Mouse (Mus musculus) cerebellum, postnatal 14 days (tissue): ENCODE measurements at regions not wholly inside any gene's neighbourhood (a gene's known extent, or its start where the extent isn't known, plus 50 kb on each side); places are given as distances from the start of the nearest gene placed in this dataset.

Experiments
- DNase-seq, 2 experiments: peaks; one replicate each; pipeline ENCODE4 v3.0.0; 2021; ENCODE audit warnings: mixed read lengths in 2 of 2

GRCm38 (mm10) chr13:118603474-118603873 is 66.1 kb upstream of the Fgf10 start:
- no peak for DNase-seq

GRCm38 (mm10) chr13:118596856-118597255 is 72.7 kb upstream of the Fgf10 start:
- peak; percentile 59 to 72 for DNase-seq

GRCm38 (mm10) chr13:118596218-118596795 is 73.3 kb upstream of the Fgf10 start:
- no peak for DNase-seq

GRCm38 (mm10) chr13:118592074-118592473 is 77.5 kb upstream of the Fgf10 start:
- no peak for DNase-seq

GRCm38 (mm10) chr13:118572555-118572954 is 97.0 kb upstream of the Fgf10 start:
- DNase-seq = peak; percentile 26 to 63

- DNase-seq = no peak
These were observed 104.3 kb upstream of the Fgf10 start for GRCm38 (mm10) chr13:118565219-118565833.

GRCm38 (mm10) chr13:118558966-118559365 is 110.6 kb upstream of the Fgf10 start:
- no peak for DNase-seq

GRCm38 (mm10) chr13:118552029-118552428 is 117.6 kb upstream of the Fgf10 start:
- no peak for DNase-seq

GRCm38 (mm10) chr13:118538742-118539141 is 130.8 kb upstream of the Fgf10 start:
- DNase-seq = no peak

- DNase-seq = peak; percentile 32 to 33
These were observed 126.9 kb upstream of the Mrps30 start for GRCm38 (mm10) chr13:118513961-118514360.

GRCm38 (mm10) chr13:118506136-118506535 is 119.1 kb upstream of the Mrps30 start:
- DNase-seq = no peak

- peak; percentile 35 to 51 for DNase-seq
These were observed 103.6 kb upstream of the Mrps30 start for GRCm38 (mm10) chr13:118490610-118491009.

GRCm38 (mm10) chr13:118483031-118483430 is 96.0 kb upstream of the Mrps30 start:
- DNase-seq = no peak

- no peak for DNase-seq
These were observed 93.2 kb upstream of the Mrps30 start for GRCm38 (mm10) chr13:118480237-118480636.

GRCm38 (mm10) chr13:118478487-118478886 is 91.4 kb upstream of the Mrps30 start:
- no peak for DNase-seq

- no peak for DNase-seq
These were observed 85.5 kb upstream of the Mrps30 start for GRCm38 (mm10) chr13:118472578-118472977.

GRCm38 (mm10) chr13:118459672-118460384 is 72.8 kb upstream of the Mrps30 start:
- DNase-seq = peak; percentile 13 to 49

GRCm38 (mm10) chr13:118448977-118449705 is 62.1 kb upstream of the Mrps30 start:
- DNase-seq = no peak

- DNase-seq = no peak
These were observed 54.4 kb upstream of the Mrps30 start for GRCm38 (mm10) chr13:118441322-118442064.
